Mouse (Mus musculus) liver, postnatal 0 days (tissue): ENCODE results near the gene Rtf2.

Source experiments
- CTCF ChIP-seq: sonication (generic); IDR thresholded peaks from 2 replicates; pipeline ENCODE4 v1.5.1; 2016; ENCODE audit warnings: antibody characterized with exemption, low read depth
- EP300 ChIP-seq: IDR thresholded peaks from 2 replicates; pipeline ENCODE4 v1.6.1; 2016; ENCODE audit warnings: antibody characterized with exemption, low read depth, mild to moderate bottlenecking

- TF ChIP-seq CTCF, result peak; percentile 89
- TF ChIP-seq EP300, result no peak
Observed at GRCm38 (mm10) chr2:172501341-172501740, 61.0 kb downstream of the Rtf2 start.
